Mouse (Mus musculus) embryonic facial prominence, embryonic 12.5 days (tissue): Measurements from ENCODE around the gene Acox3. TPM values are rescaled to one million over a fixed set of nuclear protein-coding genes. Genes with fewer than 3 reads are reported as not detected.

ENCODE experiments used
- ATAC-seq: fragments of 200-750 bp; cut with Nextera tagmentation; 2 replicates; pipeline ENCODE4 v1.8.0; 2017; ENCODE audit not compliant: insufficient number of reproducible peaks, insufficient read depth, low FRiP score, low TSS enrichment
- H3K27ac ChIP-seq: fragments of 300-500 bp; sonication (generic); 2 replicates; pipeline ENCODE4 v1.5.1; 2016; ENCODE audit warnings: mild to moderate bottlenecking
- H3K27me3 ChIP-seq: fragments of 300-500 bp; sonication (generic); 2 replicates; pipeline ENCODE4 v1.6.1; 2016; ENCODE audit warnings: mild to moderate bottlenecking, moderate library complexity
- H3K36me3 ChIP-seq: fragments of 300-500 bp; sonication (generic); 2 replicates; pipeline ENCODE4 v1.6.1; 2016; ENCODE audit warnings: mild to moderate bottlenecking
- H3K4me1 ChIP-seq: fragments of 300-500 bp; sonication (generic); 2 replicates; pipeline ENCODE4 v1.6.1; 2016
- H3K4me2 ChIP-seq: fragments of 300-500 bp; sonication (generic); replicated peaks from 2 replicates; pipeline ENCODE4 v1.6.1; 2016; ENCODE audit warnings: mild to moderate bottlenecking, moderate library complexity
- H3K4me3 ChIP-seq: fragments of 300-500 bp; sonication (generic); 2 replicates; pipeline ENCODE4 v1.5.1; 2016; ENCODE audit warnings: mild to moderate bottlenecking
- H3K9ac ChIP-seq: fragments of 300-500 bp; sonication (generic); 2 replicates; pipeline ENCODE4 v1.6.1; 2016; ENCODE audit warnings: mild to moderate bottlenecking, moderate library complexity
- H3K9me3 ChIP-seq: fragments of 300-500 bp; sonication (generic); 2 replicates; pipeline ENCODE4 v1.6.1; 2016; ENCODE audit warnings: mild to moderate bottlenecking, moderate library complexity
- WGBS: fragments of 180-500 bp; shearing (Covaris S2); methylation state at CpG from one replicate; pipeline ENCODE4 v1.1.7; 2016; 5-methylcytosine and 5-hydroxymethylcytosine counted together
- polyA plus RNA-seq: library from polyadenylated mRNA; unstranded; fragments of >200 nt; fragmentation: Nextera tagmentation; extraction: Ambion mirVana; gene quantifications from 2 replicates; pipeline ENCODE4 v1.2.1, GENCODE M21; 2016

The Acox3 gene
- polyA plus RNA-seq, 1 experiment from 2014 or later: 12.5 TPM

GRCm38 (mm10) chr5:35655753-35656485, 73.1 kb downstream of the Acox3 start:
- Histone ChIP-seq H3K27me3 (no peaks in the 10 kb centered on the region), H3K4me2 (no peak overlapping the region), H3K9ac (no peak overlapping the region), H3K9me3 (no peaks in the 10 kb centered on the region), H3K4me3 (no peak overlapping the region), H3K27ac (no peak overlapping the region), H3K4me1 (no peaks in the 10 kb centered on the region), H3K36me3 (no peaks in the 10 kb centered on the region)
- no peak for ATAC-seq
- WGBS: 86% methylated on average over 10 of the region's 10 CpGs

DNA sequence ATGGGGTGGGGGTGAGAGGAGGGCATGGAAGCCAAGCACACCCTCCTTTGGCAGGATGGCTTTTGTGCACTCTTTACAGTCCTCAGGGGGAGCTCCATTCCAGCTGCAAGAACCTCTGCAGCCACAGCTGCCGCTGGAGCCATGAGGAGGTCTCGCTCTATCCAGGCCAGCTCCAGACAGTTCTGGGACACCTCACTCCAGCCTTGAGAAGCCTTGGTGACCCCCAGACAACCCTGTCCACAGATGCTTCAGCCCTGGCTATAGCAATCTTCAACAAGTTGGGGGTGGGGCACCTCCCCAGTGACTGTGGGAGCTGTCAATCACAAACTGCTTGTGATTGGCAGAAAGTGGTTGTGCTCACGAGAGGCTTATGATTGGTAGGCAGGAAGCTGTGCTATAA, 76.7 kb downstream of the Acox3 start:
- H3K27ac ChIP-seq: no peak overlapping the region
- H3K9ac ChIP-seq: no peak overlapping the region
- 48% methylated on average over 3 of the region's 3 CpGs for WGBS
- H3K27me3 ChIP-seq: 0 out of 2 replicates have a peak, but pooled peaks cover 5% of the 10 kb centered on the region
- H3K4me2 ChIP-seq: no peak overlapping the region
- ATAC-seq: no peak
- H3K4me1 ChIP-seq: no peaks in the 10 kb centered on the region
- H3K36me3 ChIP-seq: no peaks in the 10 kb centered on the region
- no peak overlapping the region for H3K4me3 ChIP-seq
- H3K9me3 ChIP-seq: no peaks in the 10 kb centered on the region

DNA sequence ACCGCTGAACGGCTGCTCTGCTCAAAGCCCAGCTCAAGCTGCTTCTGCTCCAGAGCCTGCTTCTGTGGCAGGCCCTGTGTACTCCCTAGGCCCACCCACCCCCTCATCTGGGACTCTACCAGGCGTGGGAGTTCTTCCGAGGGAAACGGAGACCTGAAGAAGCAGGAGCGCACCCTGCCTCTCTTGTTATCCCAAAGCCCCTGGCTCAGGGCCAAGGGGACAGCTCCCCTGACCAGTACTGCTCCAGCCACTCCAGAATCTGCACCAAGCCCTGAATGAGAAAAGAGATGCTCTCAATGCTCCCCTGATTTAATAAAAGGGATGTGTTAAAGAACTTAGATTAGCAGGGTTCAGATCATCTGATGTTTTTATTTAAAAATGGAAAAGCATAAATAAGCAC, 78.4 kb downstream of the Acox3 start:
- Histone ChIP-seq H3K9me3 (no peaks in the 10 kb centered on the region), H3K4me2 (no peak overlapping the region), H3K27me3 (0 out of 2 replicates have a peak, but pooled peaks cover 5% of the 10 kb centered on the region), H3K4me1 (no peaks in the 10 kb centered on the region), H3K36me3 (no peaks in the 10 kb centered on the region), H3K9ac (no peak overlapping the region), H3K4me3 (no peak overlapping the region), H3K27ac (no peak overlapping the region)
- 81% methylated on average over 6 of the region's 6 CpGs for WGBS
- no peak for ATAC-seq

GRCm38 (mm10) chr5:35662021-35662545, 79.2 kb downstream of the Acox3 start:
- no peak overlapping the region for H3K4me3 ChIP-seq
- ATAC-seq: no peak

More at GRCm38 (mm10) chr5:35662021-35662545, 79.2 kb downstream of the Acox3 start:
- no peaks in the 10 kb centered on the region for H3K4me1 ChIP-seq
- WGBS: 83% methylated on average over 9 of the region's 9 CpGs
- no peak overlapping the region for H3K27ac ChIP-seq
- H3K4me2 ChIP-seq: no peak overlapping the region
- 0 out of 2 replicates have a peak, but pooled peaks cover 5% of the 10 kb centered on the region for H3K27me3 ChIP-seq
- no peak overlapping the region for H3K9ac ChIP-seq
- H3K9me3 ChIP-seq: no peaks in the 10 kb centered on the region
- no peaks in the 10 kb centered on the region for H3K36me3 ChIP-seq

Other genes starting within 250 kb of the Acox3 start
- gene Hmx1, start 193.9 kb upstream of the Acox3 start, polyA plus RNA-seq: 11.1 and 17.3 TPM in 2 replicates
- 4.5 and 5.7 TPM in 2 replicates for gene Cpz, start 57.3 kb upstream of the Acox3 start, polyA plus RNA-seq
- gene Trmt44, start 8.0 kb upstream of the Acox3 start, polyA plus RNA-seq: 10.6 and 10.8 TPM in 2 replicates
- 4.0 and 5.7 TPM in 2 replicates for gene Htra3, start 96.7 kb downstream of the Acox3 start, polyA plus RNA-seq
- 5.4 and 6.6 TPM in 2 replicates for gene Sh3tc1, start 156.9 kb downstream of the Acox3 start, polyA plus RNA-seq
- gene Ablim2, start 174.8 kb downstream of the Acox3 start, polyA plus RNA-seq: 0.37 and 0.85 TPM in 2 replicates